Mouse (Mus musculus): ENCODE data around the gene Eci2.

GRCm38 (mm10) chr13:34960996-34961770 is 65.7 kb downstream of the Eci2 start:
- TF ChIP-seq CTCF (conservative IDR thresholded peaks at IDR 0.05 in 1 of 2, IDR thresholded peaks at IDR 0.05 in 1 of 2; ENCODE audit: low read depth in 2 of 2, low read length in 2 of 2) (no peak), GABPA (IDR thresholded peaks at IDR 0.05; ENCODE audit: insufficient replicate concordance, low read depth, low read length) (no peak), USF1 (IDR thresholded peaks at IDR 0.05; ENCODE audit: low read depth, low read length) (no peak), E2F4 (IDR thresholded peaks at IDR 0.05; ENCODE audit: insufficient replicate concordance, low read depth, low read length) (no peak), HCFC1 (IDR thresholded peaks at IDR 0.05; ENCODE audit: low read depth, low read length) (no peak), TCF12 (IDR thresholded peaks at IDR 0.05; ENCODE audit: low read depth, low read length) (no peak), EP300 (IDR thresholded peaks at IDR 0.05; ENCODE audit: low read length) (no peak), CHD1 (IDR thresholded peaks at IDR 0.05; ENCODE audit: low read depth, low read length) (no peak), NELFE (IDR thresholded peaks at IDR 0.05; ENCODE audit: low read depth, low read length) (no peak), POLR2AphosphoS2 (IDR thresholded peaks at IDR 0.05; ENCODE audit: low read depth, low read length) (no peak), ETS1 (conservative IDR thresholded peaks at IDR 0.05; ENCODE audit: low read depth, low read length) (no peak), MYC (IDR thresholded peaks at IDR 0.05; ENCODE audit: low read depth, low read length) (no peak), SMC3 (IDR thresholded peaks at IDR 0.05; ENCODE audit: low read depth, low read length) (no peak), NRF1 (IDR thresholded peaks at IDR 0.05; ENCODE audit: low read depth, low read length) (no peak)

Measured in CH12.LX (cell line).